Mouse (Mus musculus) brain, adult 10 weeks (tissue): ENCODE measurements around the gene Ubap1. TPM values are rescaled to one million over a fixed set of nuclear protein-coding genes. Genes with fewer than 3 reads are reported as not detected.

Source experiments
- polyA plus RNA-seq: library from polyadenylated mRNA; stranded (reverse); fragments of 350-450 nt; fragmentation: Illumina TruSeq; extraction: RNeasy Lipid Tissue Mini Kit (QIAGEN cat#74804); gene quantifications from one replicate; pipeline ENCODE4 v1.2.3, GENCODE M21; 2015; ENCODE audit warnings: low read depth, low replicate concordance

Ubap1 gene
- 52.1 TPM for polyA plus RNA-seq

GRCm38 (mm10) chr4:41348584-41349198, at the start of gene Ubap1:
Ubap1 (plus strand) TSS chr4:41348996.

GRCm38 (mm10) chr4:41314141-41315129, 34.4 kb upstream of the Ubap1 start, which contains the start of gene Dcaf12:
Dcaf12 (minus strand) TSS chr4:41314889.

Other genes starting within 250 kb of the Ubap1 start
- gene Nol6, start 224.5 kb upstream of the Ubap1 start, polyA plus RNA-seq: 53.6 TPM
- 92.2 TPM for gene Ube2r2, start 213.3 kb upstream of the Ubap1 start, polyA plus RNA-seq
- gene Ubap2, start 73.9 kb upstream of the Ubap1 start, polyA plus RNA-seq: 20.6 TPM
- 34.1 TPM for gene Dcaf12, start 34.1 kb upstream of the Ubap1 start, polyA plus RNA-seq
- 0.91 TPM for gene Kif24, start 115.9 kb downstream of the Ubap1 start, polyA plus RNA-seq
- gene Nudt2, start 116.2 kb downstream of the Ubap1 start, polyA plus RNA-seq: 56.2 TPM
- gene AI464131, start 154.1 kb downstream of the Ubap1 start, polyA plus RNA-seq: 18.8 TPM
- 8.2 TPM for gene 1110017D15Rik, start 168.3 kb downstream of the Ubap1 start, polyA plus RNA-seq
- gene Fam219a, start 220.5 kb downstream of the Ubap1 start, polyA plus RNA-seq: 133 TPM
- 7.5 TPM for gene Dnaic1, start 220.8 kb downstream of the Ubap1 start, polyA plus RNA-seq